Mouse (Mus musculus): ENCODE data around the gene Cit. TPM values are rescaled to one million over a fixed set of nuclear protein-coding genes. Genes with fewer than 3 reads are reported as not detected.
A peak's percentile ranks its signal among the peaks of the same experiment; 100 is the strongest.
"Not testable (repeated sequence)": the region's sequence is repeated elsewhere in the genome, so short reads cannot be mapped to it uniquely, and the experiment has no call there.

The Cit gene
- total RNA-seq (2021), result under 1 TPM; 0.19 to 0.43 TPM
- long read RNA-seq, experiment 1, result 0 reads
- long read RNA-seq, experiment 2, result 0 reads

DNA sequence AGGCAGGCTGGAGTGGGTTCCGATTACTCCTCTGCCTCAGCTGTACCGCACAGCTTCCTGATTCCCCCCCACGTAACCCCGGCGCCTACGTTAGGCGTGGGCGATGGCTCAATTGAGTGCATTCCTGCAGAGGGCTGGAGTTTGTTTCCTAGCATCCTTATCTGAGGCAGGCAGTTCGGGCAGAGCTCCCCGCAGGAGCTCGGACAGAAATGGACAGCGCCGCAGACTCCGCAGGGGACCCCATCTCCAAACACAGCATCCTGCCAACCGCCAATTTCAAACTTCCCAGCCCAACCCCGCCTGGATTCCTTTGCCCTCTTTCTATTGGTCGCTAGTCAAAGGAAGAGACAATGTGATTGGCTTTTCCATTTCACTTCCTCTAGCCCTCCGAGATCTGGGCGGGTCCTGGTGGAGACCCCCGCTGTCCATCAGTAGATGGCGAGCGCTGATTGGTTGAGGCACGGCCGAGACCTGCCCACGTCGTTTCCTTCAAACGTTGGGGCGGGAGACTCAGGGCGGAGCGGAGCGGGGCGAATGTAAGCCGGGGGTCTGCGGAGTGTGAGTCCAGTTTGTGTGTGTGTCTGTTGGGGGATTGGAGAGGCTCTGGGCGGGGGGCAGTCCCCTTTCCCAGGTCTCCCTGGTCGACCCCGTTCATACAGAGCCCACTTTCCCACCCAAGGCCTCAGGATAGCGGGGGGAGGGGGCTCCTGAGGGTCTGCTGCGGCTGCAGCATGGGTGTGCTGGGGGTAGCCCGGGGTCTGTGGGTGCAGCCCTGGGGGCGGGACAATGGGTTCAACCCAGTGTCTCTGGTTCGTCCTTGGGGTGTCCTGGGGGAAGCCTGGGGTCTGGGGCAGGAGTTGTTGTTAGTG lies at the start of gene Cit:
Gene Cit, plus strand, starts transcription at position 513 of the 869 bp plus-strand sequence.
- DNase-seq (ENCODE audit: low spot score), result peak; percentile 80

DNA sequence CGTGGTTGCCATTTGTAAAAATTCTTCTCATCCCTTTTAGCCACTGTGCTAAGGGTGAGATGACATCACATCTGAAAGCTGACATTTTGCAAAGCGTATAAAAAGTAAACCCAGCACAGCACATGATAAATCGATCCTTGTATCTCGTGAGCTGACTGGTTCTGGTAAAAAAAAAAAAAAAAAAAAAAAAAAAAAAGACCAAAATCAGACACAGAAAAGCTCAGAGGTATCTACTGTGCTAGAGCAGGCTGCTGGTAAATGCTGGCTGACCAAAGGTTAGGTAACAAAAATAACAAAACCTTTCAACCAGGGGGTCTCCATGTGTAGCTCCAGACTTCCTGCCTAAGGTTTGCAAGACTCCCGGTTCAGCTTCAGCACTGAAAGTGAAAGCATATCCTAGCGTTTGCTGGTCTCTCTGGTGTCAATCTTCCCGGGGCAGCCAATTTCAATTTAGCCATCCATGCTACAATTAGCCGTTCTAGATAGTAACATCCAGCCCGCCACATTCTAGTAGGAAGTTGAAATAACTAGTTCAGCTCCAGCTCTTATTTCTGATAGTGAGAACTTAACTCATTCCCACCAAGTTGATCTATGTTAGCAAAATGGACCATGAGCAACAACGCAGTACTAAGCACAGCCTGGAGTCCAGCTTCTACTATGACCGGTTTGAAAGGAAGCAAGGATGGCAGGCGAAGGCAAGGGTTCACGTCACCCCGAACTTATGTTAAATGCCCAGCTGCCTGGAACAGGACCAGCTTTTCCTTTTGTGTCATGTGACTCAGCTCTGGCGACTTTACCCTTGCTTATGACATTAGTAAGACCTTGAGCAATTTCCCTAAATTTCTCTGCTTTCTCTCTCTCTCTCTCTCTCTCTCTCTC lies 45.8 kb upstream of the Cit start:
- no peak for DNase-seq (ENCODE audit: low spot score)

DNA sequence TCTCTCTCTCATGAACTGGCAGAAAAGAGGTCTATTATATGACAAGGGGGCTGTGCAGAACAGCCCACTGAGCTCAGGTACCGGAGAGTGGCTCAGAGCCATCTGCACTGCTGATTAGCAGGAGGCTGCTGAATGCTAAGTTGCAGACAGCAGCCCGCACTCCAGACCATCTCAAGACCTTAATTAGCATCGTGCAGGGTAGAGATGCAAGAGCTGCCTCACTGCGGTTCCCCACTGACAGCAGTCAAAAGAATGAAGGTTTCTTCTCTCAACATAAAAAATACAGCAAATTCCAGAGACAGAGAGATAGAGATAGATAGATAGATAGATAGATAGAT lies 45.2 kb upstream of the Cit start:
- DNase-seq (ENCODE audit: low spot score), result no peak

DNA sequence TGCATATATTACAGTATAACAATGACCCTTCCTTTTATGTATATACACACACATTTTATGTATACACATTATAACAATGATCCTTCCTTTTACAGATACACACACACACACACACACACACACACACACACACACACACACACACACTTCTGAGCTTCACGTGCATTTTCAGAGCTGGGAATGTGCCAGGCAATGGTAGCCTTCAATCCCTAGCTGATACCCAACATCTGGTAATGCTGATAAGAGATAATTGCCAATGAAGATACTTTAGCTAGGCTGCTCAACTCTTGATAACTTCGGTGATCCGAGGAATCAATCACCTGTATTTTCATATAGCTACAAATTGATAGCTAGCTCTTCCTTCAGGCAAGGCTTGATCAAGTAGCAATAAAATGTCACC lies 32.8 kb upstream of the Cit start:
- DNase-seq (ENCODE audit: low spot score), result no peak

DNA sequence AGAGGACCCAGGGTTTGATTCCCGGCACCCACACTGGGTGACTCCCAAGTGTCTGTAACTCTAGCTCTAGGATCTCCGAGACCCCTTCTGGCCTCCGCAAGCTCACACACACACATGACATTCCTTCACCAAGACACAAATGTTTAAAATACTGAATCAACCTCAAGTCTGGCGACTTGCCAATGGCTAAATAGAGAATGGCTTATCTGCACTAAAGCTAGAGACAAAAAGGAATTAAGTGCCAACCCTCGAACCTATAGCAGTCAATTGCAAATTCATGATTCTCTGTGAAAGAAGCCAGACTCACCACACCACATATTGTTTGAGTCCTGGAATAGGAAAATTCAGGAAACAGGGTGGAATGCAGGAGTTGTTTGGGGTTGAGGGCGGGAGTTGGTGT lies 28.1 kb upstream of the Cit start:
- no peak for DNase-seq (ENCODE audit: low spot score)

DNA sequence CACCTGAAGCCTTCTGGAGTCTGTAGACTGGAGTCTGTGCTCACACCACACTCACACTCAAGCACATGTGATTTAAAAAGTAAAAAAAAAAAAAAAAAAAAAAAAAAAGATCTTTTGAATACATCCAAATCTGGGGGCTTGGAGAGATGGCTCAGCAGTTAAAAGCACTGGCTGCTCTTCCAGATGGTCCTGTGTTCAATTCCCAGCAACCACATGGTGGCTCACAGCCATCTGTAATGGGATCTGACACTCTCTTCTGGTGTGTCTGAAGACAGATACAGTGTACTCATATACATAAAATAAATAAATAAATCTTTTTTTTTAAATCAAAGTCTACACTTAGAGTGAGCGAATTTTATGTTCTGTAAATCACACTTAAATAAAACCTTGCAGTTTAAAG lies 27.4 kb upstream of the Cit start:
- not testable (repeated sequence) for DNase-seq (ENCODE audit: low spot score)

DNA sequence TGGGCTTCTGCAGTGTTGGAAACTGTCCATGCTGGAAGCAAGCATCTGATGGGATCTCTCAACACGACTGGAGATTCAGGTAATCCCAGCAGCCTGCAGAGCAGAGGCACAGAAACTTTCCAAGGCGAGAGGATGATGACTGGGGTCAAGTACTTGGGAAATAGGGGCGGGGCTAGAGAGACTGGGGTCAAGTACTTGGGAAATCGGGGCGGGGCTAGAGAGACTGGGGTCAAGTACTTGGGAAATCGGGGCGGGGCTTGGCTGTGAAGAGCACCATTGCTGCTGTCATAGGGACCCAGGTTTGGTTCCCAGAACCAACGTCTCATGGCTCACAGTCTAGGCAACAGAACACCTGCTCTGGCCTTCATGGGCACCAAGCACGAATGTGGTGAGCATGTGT lies 25.1 kb upstream of the Cit start:
- no peak for DNase-seq (ENCODE audit: low spot score)

DNA sequence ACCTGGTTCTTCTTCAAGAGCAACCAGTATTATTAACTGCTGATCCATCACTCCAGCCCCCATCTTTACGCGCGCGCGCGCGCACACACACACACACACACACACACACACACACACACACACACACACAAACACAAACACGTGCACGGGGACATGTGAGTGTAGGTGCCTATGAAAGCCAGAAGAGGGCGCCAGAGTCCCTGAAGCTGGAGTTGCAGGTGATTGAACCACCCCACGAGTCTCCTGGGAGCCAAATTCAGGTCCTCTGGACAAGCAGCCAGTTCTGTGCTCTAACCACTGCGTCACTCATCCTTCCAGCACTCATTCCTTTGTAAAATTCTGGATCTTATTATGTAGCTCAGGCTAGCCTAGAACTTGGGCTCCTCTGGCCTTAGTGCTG lies 23.9 kb upstream of the Cit start:
- no peak for DNase-seq (ENCODE audit: low spot score)

DNA sequence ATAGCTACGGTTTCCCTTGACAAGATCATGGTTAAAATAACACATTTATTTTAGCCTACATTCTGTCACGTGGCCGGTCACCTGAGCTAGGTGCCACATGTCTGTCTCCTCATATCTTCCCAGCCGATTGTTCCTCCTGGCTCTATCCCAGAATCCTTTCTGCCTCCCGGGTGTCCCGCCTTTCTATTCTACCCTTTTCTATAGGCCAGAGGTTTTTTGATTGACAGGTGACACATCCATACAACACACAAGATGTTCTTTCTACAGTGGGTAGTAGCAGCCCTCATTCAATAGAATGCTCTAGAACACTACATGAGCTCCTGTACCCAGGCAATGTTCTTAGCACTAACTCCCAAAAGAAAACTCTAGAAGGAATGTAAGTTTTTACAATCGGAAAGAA lies 23.2 kb upstream of the Cit start:
- no peak for DNase-seq (ENCODE audit: low spot score)

DNA sequence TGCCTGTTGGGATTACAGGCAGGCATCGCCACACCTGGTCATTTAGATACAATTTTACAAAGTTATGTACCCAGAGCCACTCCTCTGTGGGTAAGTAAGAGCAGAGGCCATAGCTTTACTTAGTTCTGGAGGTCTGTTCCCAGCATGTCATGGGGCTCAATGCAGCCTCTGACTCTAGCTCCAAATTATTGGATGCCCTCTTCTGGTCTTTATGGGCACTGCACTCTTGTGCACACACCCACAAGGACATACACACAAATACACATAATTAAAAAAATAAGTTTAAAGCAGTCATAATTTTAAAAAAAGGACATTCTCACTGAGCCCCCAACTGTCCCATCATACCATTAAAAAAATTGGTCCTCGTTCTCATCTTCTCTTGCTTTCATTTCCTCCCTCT lies 12.3 kb upstream of the Cit start:
- DNase-seq (ENCODE audit: low spot score), result no peak

DNA sequence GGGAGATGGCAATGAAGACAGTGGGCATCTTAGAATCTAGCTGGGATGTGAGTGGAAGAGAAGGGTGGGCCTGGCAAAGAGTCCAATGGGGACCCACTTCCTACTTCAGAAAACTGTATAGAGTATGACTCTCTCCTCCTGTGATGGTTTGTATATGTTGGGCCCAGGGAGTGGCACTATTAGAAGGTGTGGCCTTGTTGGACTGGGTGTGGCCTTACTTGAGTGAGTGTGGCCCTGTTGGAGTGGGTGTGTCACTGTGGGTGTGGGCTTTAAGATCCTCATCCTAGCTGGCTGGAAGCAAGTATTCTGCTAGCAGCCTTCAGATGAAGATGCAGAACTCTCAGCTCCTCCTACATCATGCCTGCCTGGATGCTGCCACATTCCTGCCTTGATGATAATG lies 11.3 kb upstream of the Cit start:
- not testable (repeated sequence) for DNase-seq (ENCODE audit: low spot score)

DNA sequence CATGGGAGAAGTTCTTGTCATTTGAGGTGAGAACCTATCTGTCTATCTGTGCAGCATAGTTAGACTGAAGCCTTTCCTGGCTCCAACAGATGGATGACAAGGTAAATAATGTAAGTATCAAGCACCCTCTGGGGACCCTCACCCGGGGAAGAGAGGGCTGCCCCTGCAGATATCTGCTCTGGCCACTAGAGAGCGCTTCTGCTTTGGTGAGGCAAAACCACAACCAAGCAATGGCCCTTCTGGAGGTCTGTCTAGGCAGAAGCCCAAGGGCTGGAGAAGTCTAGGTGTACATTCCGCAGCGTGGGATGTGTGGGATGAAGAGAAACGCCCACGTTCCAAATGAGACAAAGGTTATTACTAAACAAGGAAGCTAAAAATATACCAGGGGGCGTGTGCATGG lies 9.8 kb upstream of the Cit start:
- no peak for DNase-seq (ENCODE audit: low spot score)

DNA sequence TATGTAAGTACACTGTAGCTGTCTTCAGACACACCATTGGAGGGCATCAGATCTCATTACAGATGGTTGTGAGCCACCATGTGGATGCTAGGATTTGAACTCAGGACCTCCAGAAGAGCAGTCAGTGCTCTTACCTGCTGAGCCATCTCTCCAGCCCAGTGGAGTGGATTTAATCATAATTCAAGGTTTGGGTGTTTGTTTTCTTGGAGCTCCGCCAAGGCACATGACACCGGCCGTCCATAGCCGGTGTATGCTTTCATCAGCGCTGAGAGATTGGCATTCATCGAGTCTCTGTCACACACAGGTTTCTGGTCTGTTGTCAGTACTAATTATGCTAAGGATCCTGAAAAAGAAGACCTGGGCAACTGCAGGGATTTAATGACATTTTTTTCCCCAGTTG lies 7.0 kb upstream of the Cit start:
- no peak for DNase-seq (ENCODE audit: low spot score)

DNA sequence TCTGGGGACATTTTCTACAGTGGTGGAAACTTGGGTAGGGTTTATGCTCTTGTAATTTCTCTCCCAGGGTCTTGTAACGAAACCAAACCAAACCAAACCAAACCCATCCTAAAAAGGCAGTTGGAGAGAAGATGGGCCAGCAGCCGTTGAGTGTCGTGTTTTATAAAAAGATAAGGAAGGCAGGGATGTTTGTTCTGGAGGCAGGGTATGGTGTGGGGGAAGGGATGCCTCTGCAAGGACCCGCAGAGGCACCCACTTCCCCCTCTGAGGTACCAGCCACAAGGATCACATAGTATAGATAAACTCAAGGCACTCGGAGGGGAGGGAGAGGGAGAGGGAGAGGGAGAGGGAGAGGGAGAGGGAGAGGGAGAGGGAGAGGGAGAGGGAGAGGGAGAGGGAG lies 4.6 kb upstream of the Cit start:
- no peak for DNase-seq (ENCODE audit: low spot score)

DNA sequence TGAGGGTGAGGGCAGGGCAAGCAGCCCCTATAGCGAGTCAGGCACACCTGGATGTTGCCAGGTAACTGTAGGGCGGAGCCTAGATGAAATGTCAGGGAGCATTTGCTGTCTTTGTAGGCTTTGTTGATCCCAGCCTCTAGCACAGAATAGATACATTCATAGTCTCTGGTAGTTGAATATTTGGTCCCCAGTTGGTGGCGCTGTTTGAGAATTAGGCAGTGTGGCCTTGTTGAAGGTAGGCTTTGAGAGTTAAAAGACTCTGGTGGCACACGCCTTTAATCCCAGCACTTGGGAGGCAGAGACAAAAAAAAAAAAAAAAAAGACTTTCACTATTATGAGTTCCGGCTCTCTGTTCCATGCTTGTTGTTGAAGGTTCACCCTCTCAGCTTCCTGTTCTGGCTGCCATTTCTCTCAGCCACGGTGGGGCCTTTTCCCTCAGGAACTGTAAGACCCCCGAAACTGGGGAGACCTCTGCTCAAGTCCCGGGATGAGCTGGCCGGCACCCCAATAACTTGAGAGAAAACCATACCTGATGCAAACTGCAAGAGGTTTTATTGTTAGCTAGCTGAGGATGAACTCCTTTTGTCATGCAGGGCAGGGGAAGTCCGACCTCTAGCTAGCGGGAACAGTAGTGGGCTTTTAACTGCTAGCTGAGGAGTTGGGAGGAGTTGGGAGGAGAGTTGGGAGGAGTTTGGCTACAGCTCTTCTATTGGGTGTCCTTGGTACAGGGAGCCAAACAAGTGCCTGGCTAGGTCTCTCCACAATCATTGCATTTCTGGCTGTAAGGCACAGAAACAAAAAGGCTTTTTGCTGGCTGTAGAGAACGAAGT lies 3.9 kb upstream of the Cit start:
- DNase-seq (ENCODE audit: low spot score), result no peak

DNA sequence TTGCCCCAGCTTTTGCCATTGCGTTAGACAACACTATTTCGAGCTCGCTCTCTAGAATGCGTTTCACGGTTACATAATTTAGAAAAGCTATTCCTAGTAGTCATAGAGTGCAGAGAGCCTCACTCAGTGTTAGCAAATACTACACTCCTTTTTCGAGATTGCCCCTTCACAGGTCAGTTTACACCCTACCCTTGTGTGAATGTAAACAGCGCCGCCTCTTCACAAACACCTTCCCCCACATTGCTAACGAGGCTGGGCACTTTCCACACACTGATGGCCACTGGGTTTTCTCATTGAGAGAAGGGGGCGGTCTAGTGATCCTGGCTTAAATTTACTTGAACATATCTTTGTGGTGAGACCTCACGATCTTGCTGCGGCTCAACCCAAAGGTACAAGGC lies 711 bp upstream of the Cit start:
- no peak for DNase-seq (ENCODE audit: low spot score)

DNA sequence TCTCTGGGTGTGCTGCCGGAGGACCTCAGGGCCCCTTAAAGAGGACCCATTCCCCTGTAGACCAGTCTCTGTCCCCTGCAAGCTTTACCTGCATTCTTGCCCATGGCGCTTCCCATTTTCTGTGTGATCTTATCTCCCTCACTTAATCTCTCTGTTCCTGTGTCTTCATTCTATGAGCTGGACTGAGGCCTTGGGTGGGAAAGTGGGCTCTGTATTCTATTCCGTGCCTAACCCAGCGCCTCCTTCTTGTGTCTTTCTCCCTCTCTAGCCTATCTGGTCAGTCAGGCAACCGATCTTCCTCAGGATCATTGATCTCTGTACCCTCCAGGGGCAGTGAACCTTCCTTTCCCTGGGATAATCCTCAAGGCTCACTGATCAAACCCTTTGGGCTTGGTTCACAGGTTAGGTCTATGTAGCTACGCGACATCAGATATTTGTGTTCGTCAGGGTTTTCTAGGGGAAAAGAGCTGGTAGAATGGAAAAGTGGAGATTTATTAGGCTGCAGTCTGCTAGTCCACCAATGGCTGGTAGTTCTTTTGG lies 627 bp downstream of the Cit start:
- no peak for DNase-seq (ENCODE audit: low spot score)

DNA sequence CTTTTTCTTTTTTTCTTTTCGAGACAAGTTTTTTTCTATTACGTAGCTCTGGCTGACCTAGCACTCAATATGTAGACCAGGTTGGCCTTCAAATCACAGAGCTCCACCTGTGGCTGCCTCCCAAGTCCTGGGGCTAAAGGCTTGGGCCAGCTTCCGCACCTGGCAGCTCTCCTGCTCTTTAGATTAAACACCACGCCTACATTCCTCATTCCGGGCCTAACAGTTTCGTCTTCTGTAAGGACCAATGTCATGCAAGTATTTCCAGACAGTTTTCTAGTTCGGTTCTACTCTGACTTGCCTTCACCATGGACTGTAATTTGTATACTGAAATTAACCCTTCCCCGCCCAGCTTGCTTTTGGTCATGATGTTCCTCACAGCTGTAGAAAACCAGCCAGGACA lies 2.1 kb downstream of the Cit start:
- no peak for DNase-seq (ENCODE audit: low spot score)

DNA sequence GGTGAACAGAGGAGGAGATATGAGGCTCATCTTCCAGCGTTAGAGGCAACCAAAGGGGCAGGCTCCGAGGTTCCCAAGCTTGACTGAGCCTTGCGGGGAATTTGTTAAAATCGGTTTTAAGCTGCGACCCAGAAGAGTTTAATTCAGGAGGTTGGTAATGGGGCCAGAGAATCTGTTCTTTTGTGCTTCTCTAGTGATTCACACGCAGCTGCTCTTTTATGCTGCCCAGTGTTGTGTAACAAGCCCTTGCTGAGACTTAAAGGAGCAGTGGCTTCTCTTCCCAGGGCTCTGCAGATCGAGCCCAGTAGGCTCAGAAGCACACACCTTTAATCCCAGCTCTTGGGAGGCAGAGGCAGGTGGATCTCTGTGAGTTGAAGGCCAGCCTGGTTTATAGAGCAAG lies 3.4 kb downstream of the Cit start:
- peak; percentile 9 for DNase-seq (ENCODE audit: low spot score)

DNA sequence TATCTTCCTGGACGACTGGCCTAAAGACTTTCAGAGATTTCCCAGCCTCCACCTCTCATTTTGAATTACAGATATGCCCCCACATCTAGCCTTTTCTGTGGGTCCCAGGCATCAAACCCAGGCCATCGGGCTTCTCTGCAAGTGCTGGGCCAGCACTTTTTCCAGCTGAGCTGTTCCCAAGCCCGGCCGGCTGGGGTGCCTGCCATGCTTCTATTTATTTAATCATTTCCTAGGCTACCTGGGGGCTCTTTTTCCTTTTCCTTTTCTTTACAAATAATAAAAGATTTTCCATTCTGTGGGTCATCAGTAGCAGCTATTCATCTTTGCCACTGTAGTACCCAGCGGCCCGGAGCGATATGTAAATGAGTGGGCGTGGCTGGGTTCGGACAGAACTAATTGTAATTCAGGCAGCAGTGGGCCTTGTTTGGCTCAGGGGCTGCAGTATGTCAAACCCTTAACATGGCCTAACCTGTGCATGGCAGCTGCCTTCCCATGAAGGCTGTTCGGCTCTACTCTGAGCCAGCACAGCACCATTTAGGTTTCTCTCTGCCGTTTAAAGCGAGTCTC lies 4.3 kb downstream of the Cit start:
- DNase-seq (ENCODE audit: low spot score), result no peak
